Mouse (Mus musculus) forebrain, postnatal 0 days (tissue): Measurements from ENCODE around the gene Nmt1. TPM values are rescaled to one million over a fixed set of nuclear protein-coding genes. Genes with fewer than 3 reads are reported as not detected.
A peak's percentile ranks its signal among the peaks of the same experiment; 100 is the strongest.

Source experiments
- ATAC-seq: fragments of 200-750 bp; cut with Nextera tagmentation; 2 replicates; pipeline ENCODE4 v1.8.0; 2017; ENCODE audit warnings: mild to moderate bottlenecking, moderate library complexity
- DNase-seq: peaks from one replicate; pipeline ENCODE4 v3.0.0-alpha.2; 2015
- H3K27ac ChIP-seq: fragments of 300-500 bp; sonication (generic); 2 replicates; pipeline ENCODE4 v1.5.1; 2014; ENCODE audit warnings: low read depth, mild to moderate bottlenecking, antibody characterized with exemption, low read length, moderate library complexity, mixed read lengths
- H3K27me3 ChIP-seq: fragments of 300-500 bp; sonication (generic); 2 replicates; pipeline ENCODE4 v1.6.1; 2014; ENCODE audit warnings: mild to moderate bottlenecking, low read length, mixed read lengths; ENCODE audit not compliant: insufficient read depth
- H3K36me3 ChIP-seq: fragments of 300-500 bp; sonication (generic); 2 replicates; pipeline ENCODE4 v1.6.1; 2014; ENCODE audit warnings: mild to moderate bottlenecking, moderate library complexity; ENCODE audit not compliant: insufficient read depth
- H3K4me1 ChIP-seq: fragments of 300-500 bp; sonication (generic); 2 replicates; pipeline ENCODE4 v1.6.1; 2014; ENCODE audit warnings: antibody characterized with exemption; ENCODE audit not compliant: insufficient read depth
- H3K4me2 ChIP-seq: fragments of 300-500 bp; sonication (generic); 2 replicates; pipeline ENCODE4 v1.6.1; 2014; ENCODE audit warnings: low read depth, mild to moderate bottlenecking, moderate library complexity
- H3K4me3 ChIP-seq: fragments of 300-500 bp; sonication (generic); 2 replicates; pipeline ENCODE4 v1.5.1; 2014; ENCODE audit warnings: low read depth, low read length, mixed read lengths
- H3K9ac ChIP-seq: fragments of 300-500 bp; sonication (generic); 2 replicates; pipeline ENCODE4 v1.6.1; 2014; ENCODE audit warnings: mild to moderate bottlenecking
- H3K9me3 ChIP-seq: fragments of 300-500 bp; sonication (generic); 2 replicates; pipeline ENCODE4 v1.6.1; 2016; ENCODE audit warnings: low read length
- CTCF ChIP-seq: sonication (generic); IDR thresholded peaks from 2 replicates; pipeline ENCODE4 v1.5.1; 2016; ENCODE audit warnings: antibody characterized with exemption, control low read depth, low read depth
- WGBS: fragments of 180-500 bp; shearing (Covaris S2); extraction: QIAGEN DNeasy Blood & Tissue Kit; methylation state at CpG from one replicate; pipeline ENCODE4 v1.1.7; 2014; 5-methylcytosine and 5-hydroxymethylcytosine counted together
- polyA plus RNA-seq: library from polyadenylated mRNA; unstranded; fragments of >200 nt; fragmentation: Nextera tagmentation; extraction: Ambion mirVana; gene quantifications from 2 replicates; pipeline ENCODE4 v1.2.1, GENCODE M21; 2015
- total RNA-seq: library from RNA; depleted of rRNA; stranded (reverse); fragments of >200 nt; gene quantifications from 2 replicates; pipeline ENCODE4 v1.2.3, GENCODE M21; 2014

Gene Nmt1
- total and polyA plus RNA-seq, 2 experiments from 2014 or later = 35.0 to 63.2 TPM

DNA sequence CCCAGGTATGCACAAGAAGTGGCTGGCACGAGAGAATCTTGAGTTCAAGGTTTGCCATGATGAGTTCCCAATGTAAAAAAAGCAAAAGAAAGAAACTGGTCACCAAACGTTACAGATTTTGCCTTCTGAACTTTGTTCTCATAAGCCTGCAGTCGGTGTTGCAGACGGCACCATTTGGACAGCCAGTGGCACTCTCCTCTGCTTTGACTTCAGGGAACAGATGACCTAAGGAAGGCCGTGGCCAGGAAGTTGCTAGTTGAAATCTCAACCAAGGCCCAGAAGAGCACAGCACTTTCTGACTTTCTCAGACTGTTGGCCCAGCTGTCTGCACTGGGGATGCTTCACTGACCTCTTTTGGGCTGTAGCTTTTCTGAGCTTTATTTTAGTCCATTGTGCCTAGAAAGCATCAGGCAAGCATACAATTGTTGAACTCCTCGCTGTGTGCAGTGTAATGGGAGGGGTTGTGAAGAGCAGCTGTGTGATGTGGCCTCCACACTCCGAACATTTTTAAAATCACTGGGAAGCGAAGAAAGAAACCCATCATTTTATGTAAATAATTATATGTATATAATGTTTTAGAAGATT lies 9.0 kb downstream of the Nmt1 start:
- H3K4me1 ChIP-seq = no peaks in the 10 kb centered on the region
- H3K27me3 ChIP-seq = no peaks in the 10 kb centered on the region
- ATAC-seq = no peak
- no peak overlapping the region for H3K4me2 ChIP-seq
- H3K9ac ChIP-seq = no peak overlapping the region
- 83% methylated on average over 8 of the region's 8 CpGs for WGBS
- no peak overlapping the region for H3K4me3 ChIP-seq
- no peaks in the 10 kb centered on the region for H3K9me3 ChIP-seq
- no peak overlapping the region for H3K27ac ChIP-seq
- DNase-seq = no peak
- TF ChIP-seq CTCF = no peak
- H3K36me3 ChIP-seq = no peaks in the 10 kb centered on the region

DNA sequence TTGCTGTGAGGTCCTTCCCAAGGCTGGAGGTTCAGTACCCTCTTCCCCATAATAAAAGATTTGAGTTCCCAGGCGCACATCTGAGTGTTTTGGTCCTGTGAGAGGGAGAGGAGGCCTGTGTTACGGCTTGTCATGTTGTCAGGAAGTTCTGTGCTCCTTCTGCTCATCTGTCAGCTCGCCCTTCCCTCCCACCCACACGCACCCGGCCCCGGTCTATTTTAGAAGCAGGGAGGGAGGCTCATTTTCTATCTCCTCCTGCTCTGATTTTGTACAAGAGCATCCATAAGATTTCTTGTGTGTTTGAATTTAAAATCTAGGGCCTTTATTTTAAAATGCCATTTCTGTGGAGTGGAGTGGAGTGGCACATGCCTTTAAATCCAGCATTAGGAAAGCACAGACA lies 10.0 kb downstream of the Nmt1 start:
- DNase-seq (no peak), ATAC-seq (no peak; the same call in 1 of the 2 replicates)
- Histone ChIP-seq H3K27ac (peak overlapping the region; percentile 40; the same call in 1 of the 2 replicates), H3K36me3 (0 out of 2 replicates have a peak, but pooled peaks cover under 1% of the 10 kb centered on the region), H3K9me3 (no peaks in the 10 kb centered on the region), H3K9ac (no peak overlapping the region), H3K4me3 (no peak overlapping the region), H3K4me2 (no peak overlapping the region), H3K4me1 (no peaks in the 10 kb centered on the region), H3K27me3 (no peaks in the 10 kb centered on the region)
- WGBS = 74% methylated on average over 6 of the region's 6 CpGs
- no peak for TF ChIP-seq CTCF

GRCm38 (mm10) chr11:103042828-103043227 lies 14.8 kb downstream of the Nmt1 start:
- no peak for DNase-seq

DNA sequence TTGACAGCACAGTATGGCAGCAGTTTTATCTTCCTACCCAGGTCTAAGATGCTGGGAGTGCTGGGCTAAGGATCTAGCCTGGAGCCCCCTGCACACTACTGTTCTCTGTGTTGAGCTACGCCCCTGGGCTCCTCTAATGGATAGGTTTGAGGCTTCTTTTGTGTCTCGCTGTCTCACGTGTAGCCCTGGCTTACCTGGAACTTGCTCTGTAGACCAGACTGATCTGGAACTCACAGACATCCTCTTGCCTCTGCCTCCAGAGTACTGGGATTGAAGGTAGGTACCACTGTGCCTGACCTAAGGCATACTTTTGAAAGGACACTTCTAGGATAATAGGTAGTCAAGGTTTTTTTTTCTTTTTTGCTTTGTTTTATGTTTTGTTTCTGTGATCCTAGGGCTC lies 16.0 kb downstream of the Nmt1 start:
- Histone ChIP-seq H3K4me2 (no peak overlapping the region), H3K9ac (no peak overlapping the region), H3K27me3 (no peaks in the 10 kb centered on the region), H3K4me3 (no peak overlapping the region), H3K36me3 (peaks cover 44% of the 10 kb centered on the region), H3K27ac (no peak overlapping the region), H3K9me3 (no peaks in the 10 kb centered on the region), H3K4me1 (no peaks in the 10 kb centered on the region)
- DNase-seq = no peak
- no peak for ATAC-seq
- WGBS = 95% methylated on average over 3 of the region's 3 CpGs
- no peak for TF ChIP-seq CTCF

More at GRCm38 (mm10) chr11:103042828-103043227, 14.8 kb downstream of the Nmt1 start:
- WGBS = 46% methylated on average over 4 of the region's 4 CpGs
- Histone ChIP-seq H3K36me3 (peaks cover 44% of the 10 kb centered on the region), H3K27ac (no peak overlapping the region), H3K4me2 (no peak overlapping the region), H3K9ac (no peak overlapping the region), H3K9me3 (no peaks in the 10 kb centered on the region), H3K4me3 (no peak overlapping the region), H3K4me1 (no peaks in the 10 kb centered on the region), H3K27me3 (no peaks in the 10 kb centered on the region)
- ATAC-seq = no peak
- TF ChIP-seq CTCF = peak; percentile 32; the same call in 1 of the 2 replicates

- no peak overlapping the region for H3K27ac ChIP-seq
- no peak overlapping the region for H3K4me3 ChIP-seq
- H3K36me3 ChIP-seq = peaks cover 62% of the 10 kb centered on the region
- no peak for TF ChIP-seq CTCF
- DNase-seq (no peak), ATAC-seq (no peak)
- H3K9me3 ChIP-seq = no peaks in the 10 kb centered on the region
- H3K9ac ChIP-seq = no peak overlapping the region
- no peaks in the 10 kb centered on the region for H3K27me3 ChIP-seq
- WGBS = 40% methylated on average over 8 of the region's 8 CpGs
- no peaks in the 10 kb centered on the region for H3K4me1 ChIP-seq
- no peak overlapping the region for H3K4me2 ChIP-seq
Measured at GRCm38 (mm10) chr11:103046286-103046685, 18.3 kb downstream of the Nmt1 start.

DNA sequence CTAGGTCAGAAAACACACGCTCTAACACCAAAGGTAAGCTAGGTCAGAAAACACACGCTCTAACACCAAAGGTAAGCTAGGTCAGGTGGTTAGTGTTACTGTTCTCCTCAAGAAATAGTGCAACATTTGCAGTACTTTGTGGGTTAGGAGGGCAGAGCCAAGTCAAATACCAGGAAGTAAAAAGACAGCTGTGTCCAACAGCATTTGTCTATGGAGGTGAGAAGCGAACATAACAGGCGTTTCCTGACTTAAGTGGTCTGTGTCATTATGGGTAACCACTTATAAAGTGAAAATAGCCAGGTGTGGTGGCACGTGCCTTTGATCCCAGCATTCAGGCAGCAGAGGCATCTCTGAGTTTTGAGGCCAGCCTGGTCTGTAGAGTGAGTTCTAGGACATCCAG lies 21.6 kb downstream of the Nmt1 start:
- peak; percentile 18 for DNase-seq
- TF ChIP-seq CTCF = no peak
- Histone ChIP-seq H3K4me3 (no peak overlapping the region), H3K36me3 (peaks cover 60% of the 10 kb centered on the region), H3K9ac (no peak overlapping the region), H3K27ac (no peak overlapping the region), H3K4me1 (no peaks in the 10 kb centered on the region), H3K4me2 (no peak overlapping the region), H3K27me3 (no peaks in the 10 kb centered on the region), H3K9me3 (no peaks in the 10 kb centered on the region)
- 96% methylated on average over 5 of the region's 5 CpGs for WGBS
- ATAC-seq = no peak

GRCm38 (mm10) chr11:103050153-103050552 lies 22.2 kb downstream of the Nmt1 start:
- no peak overlapping the region for H3K9ac ChIP-seq
- WGBS = 87% methylated on average over 9 of the region's 9 CpGs
- H3K36me3 ChIP-seq = peaks cover 55% of the 10 kb centered on the region
- H3K27me3 ChIP-seq = no peaks in the 10 kb centered on the region
- no peak overlapping the region for H3K4me2 ChIP-seq
- DNase-seq (no peak), ATAC-seq (no peak)
- no peak for TF ChIP-seq CTCF
- no peak overlapping the region for H3K4me3 ChIP-seq
- no peak overlapping the region for H3K27ac ChIP-seq
- no peaks in the 10 kb centered on the region for H3K4me1 ChIP-seq
- no peaks in the 10 kb centered on the region for H3K9me3 ChIP-seq
